Mouse (Mus musculus): ENCODE data around the gene Lce1m. TPM values are rescaled to one million over a fixed set of nuclear protein-coding genes. Genes with fewer than 3 reads are reported as not detected.

The Lce1m gene
- total RNA-seq, 2 experiments from 2014 or later = not detected

Other genes starting within 250 kb of the Lce1m start
- not detected for gene Lce1i, start 240.2 kb downstream of the Lce1m start, total RNA-seq (2021)
- not detected for gene Lce1j, start 228.5 kb downstream of the Lce1m start, total RNA-seq (2021)
- not detected for gene Lce1k, start 211.2 kb downstream of the Lce1m start, total RNA-seq (2021)
- not detected for gene Kprp, start 191.8 kb downstream of the Lce1m start, total RNA-seq (2021)
- gene Lce1l, start 167.8 kb downstream of the Lce1m start, total RNA-seq (2021) = not detected
- not detected for gene 2310050C09Rik, start 148.8 kb downstream of the Lce1m start, total RNA-seq (2021)
- gene Lce3a, start 92.8 kb downstream of the Lce1m start, total RNA-seq (2021) = not detected
- not detected for gene Lce3b, start 86.1 kb downstream of the Lce1m start, total RNA-seq (2021)
- gene Lce3c, start 74.6 kb downstream of the Lce1m start, total RNA-seq (2021) = not detected
- not detected for gene Lce3d, start 61.7 kb downstream of the Lce1m start, total RNA-seq (2021)
- not detected for gene Lce3e, start 52.0 kb downstream of the Lce1m start, total RNA-seq (2021)
- gene Lce3f, start 26.8 kb downstream of the Lce1m start, total RNA-seq (2021) = not detected
- gene Crct1, start 3.4 kb downstream of the Lce1m start, total RNA-seq (2021) = not detected
- gene Gm4858, start 49.8 kb upstream of the Lce1m start, total RNA-seq (2021) = not detected
- gene Crnn, start 125.7 kb upstream of the Lce1m start, total RNA-seq (2021) = not detected
- not detected for gene Flg2, start 178.2 kb upstream of the Lce1m start, total RNA-seq (2021)

All from left cerebral cortex, postnatal 10 days (tissue).